Mouse (Mus musculus) spleen, embryonic (tissue): Measurements from ENCODE around the gene Srebf2.

Experiments
- CTCF ChIA-PET: fragments of 350-600 bp; sonication (Branson Sonifier 250); formaldehyde crosslinking; loops from one replicate; lab custom pipeline; 2022; lab: Charles Lee

Srebf2 gene

GRCm38 (mm10) chr15:82177743-82178290 lies 30.8 kb downstream of the Srebf2 start:
- CTCF ChIA-PET = no interaction called here

GRCm38 (mm10) chr15:82181131-82181530 lies 34.1 kb downstream of the Srebf2 start:
- CTCF ChIA-PET = no interaction called here

- CTCF ChIA-PET = interaction anchor here (0.9 kb wide), 1 partner anchor 9 kb away, joined by 3 read pairs; no protein-coding TSS in a partner anchor
These were observed 35.3 kb downstream of the Srebf2 start for GRCm38 (mm10) chr15:82182311-82182710.

- CTCF ChIA-PET = interaction anchor here (0.6 kb wide), 1 partner anchor 9 kb away, joined by 3 read pairs; no protein-coding TSS in a partner anchor
These were observed 36.6 kb downstream of the Srebf2 start for GRCm38 (mm10) chr15:82183596-82183995.

- CTCF ChIA-PET = no interaction called here
These were observed 37.2 kb downstream of the Srebf2 start for GRCm38 (mm10) chr15:82184183-82184582.

DNA sequence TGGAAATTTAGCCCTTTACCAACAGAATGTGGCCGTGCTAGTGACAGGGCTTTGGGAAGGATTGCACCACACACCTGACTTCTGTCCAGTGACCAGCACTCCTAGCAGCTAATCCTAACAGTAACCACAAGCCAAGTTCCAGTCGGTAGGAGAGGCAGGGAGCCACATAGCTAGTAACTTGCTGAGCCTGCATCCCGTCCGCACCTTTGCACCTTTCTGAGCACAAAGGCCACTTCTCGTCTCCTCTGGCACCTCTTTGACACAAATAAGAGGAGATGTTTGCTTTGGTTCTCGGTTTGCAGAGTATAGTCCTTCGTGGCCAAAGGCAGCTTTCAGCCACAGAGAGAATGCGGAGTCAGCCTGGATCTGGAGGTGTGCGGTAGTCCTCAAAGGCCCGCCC lies 37.7 kb downstream of the Srebf2 start:
- CTCF ChIA-PET = no interaction called here

- CTCF ChIA-PET = interaction anchor here (0.7 kb wide), 1 partner anchor 66 kb away, joined by 7 read pairs; no protein-coding TSS in a partner anchor
These were observed 38.2 kb downstream of the Srebf2 start for GRCm38 (mm10) chr15:82185062-82185783.

- CTCF ChIA-PET = interaction anchor here (0.7 kb wide), 1 partner anchor 1626 kb away, joined by 8 read pairs; no protein-coding TSS in a partner anchor
These were observed 39.1 kb downstream of the Srebf2 start for GRCm38 (mm10) chr15:82186131-82186530.

- CTCF ChIA-PET = no interaction called here
These were observed 40.0 kb downstream of the Srebf2 start for GRCm38 (mm10) chr15:82186931-82187330.

DNA sequence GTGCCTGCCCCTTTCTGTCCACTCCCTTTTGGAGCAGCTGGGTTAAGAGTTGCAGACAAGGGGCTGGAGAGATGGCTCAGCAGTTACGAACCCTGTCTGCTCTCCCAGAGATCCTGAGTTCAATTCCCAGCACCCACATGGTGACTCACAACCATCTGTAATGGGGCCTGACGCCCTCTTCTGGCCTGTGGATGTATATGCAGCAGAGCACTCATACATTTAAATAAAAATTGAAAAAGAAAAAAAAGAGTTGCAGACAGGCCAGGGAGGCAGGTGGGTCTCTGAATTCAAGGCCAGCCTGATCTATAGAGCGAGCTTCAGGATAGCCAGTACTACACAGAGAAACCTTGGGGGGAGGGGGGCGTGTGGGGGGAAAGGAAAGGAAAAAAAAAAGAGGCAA lies 40.4 kb downstream of the Srebf2 start:
- CTCF ChIA-PET = no interaction called here

GRCm38 (mm10) chr15:82187924-82188323 lies 40.9 kb downstream of the Srebf2 start:
- CTCF ChIA-PET = interaction anchor here (1.4 kb wide), 1 partner anchor 24 kb away, joined by 4 read pairs; no protein-coding TSS in a partner anchor

DNA sequence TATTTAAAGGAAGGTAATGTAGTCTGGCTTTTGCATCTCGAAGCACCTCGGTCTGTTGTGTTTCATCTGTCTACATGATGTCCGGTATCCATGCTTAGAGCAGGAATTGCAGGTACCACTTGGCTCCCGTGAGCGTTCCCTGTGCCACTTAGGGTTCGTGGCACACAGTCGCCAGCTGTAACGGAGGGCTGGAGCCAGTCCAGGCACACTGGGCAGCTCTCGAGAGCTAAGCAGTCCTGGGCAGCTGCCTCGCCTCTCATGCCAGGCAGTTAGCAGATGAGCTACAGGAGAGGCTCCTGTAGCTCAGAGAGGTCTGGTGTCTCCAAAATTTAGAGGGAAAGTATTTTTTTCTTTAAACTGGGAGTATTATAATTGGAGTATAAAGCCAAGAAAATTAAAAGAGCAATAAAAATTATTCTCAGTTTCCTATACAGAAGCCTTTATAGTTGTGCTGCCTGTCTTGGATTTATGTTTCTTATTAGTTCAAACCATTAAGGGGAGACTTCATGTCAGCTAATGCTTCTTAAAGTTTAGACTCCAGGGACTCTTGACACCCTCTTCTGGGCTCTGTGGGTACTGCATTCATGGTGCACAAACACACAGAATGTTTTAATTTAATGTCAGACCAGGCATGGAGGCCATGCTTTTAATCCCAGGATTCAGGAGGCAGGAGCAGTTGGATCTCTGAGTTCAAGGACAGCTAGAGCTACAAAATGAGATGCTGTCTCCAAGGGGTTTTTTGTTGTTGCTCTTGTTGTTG lies 41.7 kb downstream of the Srebf2 start:
- CTCF ChIA-PET = interaction anchor here (0.5 to 1.4 kb wide), 6 partner anchors 22 to 1070 kb away, joined by 3 to 5 read pairs (median 3); partner anchors contain the start of gene Shisa8

DNA sequence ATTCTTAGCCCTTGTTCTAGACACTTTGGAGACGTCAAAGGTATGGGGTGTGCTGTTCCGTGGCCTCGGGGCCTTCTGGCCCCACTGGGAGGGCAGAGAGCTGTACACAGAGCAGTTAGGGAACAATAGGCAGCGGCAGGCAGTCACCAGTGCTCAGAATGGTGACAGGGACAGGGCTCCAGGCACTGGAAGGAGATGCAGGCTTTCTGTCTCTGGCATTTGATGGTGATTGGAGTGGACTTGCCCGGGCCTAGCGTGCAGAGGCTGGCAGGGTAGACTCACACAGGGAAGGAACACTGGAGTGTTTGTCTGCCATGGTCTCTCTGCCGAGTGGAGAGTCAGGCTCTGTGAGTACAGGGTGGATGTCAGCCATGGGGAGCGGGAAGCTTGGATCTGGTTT lies 45.6 kb downstream of the Srebf2 start:
- CTCF ChIA-PET = interaction anchor here (0.6 kb wide), 1 partner anchor 9 kb away, joined by 3 read pairs; no protein-coding TSS in a partner anchor

- CTCF ChIA-PET = no interaction called here
These were observed 49.3 kb downstream of the Srebf2 start for GRCm38 (mm10) chr15:82196300-82196699.

DNA sequence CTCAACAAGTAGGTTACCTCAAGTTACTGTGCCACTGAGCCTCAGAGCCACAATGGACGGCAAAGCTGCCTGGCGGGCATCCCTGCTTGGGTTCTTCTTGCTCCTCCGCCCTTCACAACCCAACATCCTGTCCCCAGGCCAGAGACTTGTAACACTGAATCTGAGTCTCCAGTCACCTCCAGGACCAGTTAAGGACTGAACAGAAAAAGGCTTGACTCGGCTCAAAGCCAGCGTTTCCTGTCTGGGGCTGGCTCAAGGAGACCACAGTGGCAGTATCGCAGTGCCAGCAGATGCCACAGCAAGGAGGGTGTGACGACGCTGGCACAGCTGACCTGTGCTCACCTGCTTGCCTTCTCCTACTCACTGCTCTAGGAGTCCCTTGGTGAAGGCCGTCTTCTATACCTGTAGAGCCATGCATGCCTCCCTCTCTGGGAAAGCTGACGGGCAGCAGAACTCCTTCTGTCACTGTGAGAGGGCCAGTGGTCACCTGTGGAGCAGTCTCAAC lies 50.3 kb downstream of the Srebf2 start:
- CTCF ChIA-PET = interaction anchor here (0.6 kb wide), 2 partner anchors 24 to 26 kb away, joined by 3 to 5 read pairs; no protein-coding TSS in a partner anchor

DNA sequence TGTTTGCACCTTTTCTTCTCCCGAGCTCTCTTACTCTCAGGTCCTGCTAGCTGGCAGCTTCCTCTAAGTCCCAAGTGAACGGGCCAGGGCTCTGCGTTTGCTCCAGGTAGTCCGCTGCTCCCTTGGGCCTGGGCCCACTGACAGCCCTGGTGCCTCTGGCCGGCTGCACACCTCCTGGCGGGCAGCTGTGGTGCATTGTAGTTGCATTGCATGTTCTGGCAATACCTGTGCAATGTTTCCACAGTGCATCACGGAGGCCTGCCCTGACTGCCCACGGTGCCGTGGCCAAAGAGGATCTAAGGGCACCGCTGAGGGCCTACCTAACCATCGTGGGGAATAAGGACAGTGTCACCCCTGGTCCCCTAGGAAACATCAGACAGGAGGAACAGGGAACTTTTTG lies 51.0 kb downstream of the Srebf2 start:
- CTCF ChIA-PET = interaction anchor here (0.6 kb wide), 1 partner anchor 25 kb away, joined by 3 read pairs; no protein-coding TSS in a partner anchor

- CTCF ChIA-PET = no interaction called here
These were observed 51.4 kb downstream of the Srebf2 start for GRCm38 (mm10) chr15:82198342-82198741.

DNA sequence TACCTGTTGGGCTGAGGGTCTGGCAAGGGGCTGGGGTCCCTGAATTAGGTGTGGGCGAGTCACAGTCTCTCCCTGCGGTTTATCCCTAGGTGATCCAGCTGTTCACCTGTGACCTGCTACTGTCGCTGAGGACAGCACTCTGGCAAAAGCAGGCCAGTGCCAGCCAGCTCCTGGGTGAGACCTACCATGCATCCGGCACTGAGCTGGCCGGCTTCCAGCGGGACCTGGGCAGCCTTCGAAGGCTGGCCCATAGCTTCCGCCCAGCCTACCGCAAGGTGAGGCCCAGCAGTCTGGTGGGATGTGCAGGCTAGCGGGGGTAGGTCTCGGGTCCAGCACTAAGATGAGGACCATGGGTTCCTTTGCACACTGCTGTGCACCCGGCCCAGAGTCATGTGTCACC lies 52.6 kb downstream of the Srebf2 start:
- CTCF ChIA-PET = interaction anchor here (0.8 kb wide), 1 partner anchor 960 kb away, joined by 3 read pairs; no protein-coding TSS in a partner anchor

DNA sequence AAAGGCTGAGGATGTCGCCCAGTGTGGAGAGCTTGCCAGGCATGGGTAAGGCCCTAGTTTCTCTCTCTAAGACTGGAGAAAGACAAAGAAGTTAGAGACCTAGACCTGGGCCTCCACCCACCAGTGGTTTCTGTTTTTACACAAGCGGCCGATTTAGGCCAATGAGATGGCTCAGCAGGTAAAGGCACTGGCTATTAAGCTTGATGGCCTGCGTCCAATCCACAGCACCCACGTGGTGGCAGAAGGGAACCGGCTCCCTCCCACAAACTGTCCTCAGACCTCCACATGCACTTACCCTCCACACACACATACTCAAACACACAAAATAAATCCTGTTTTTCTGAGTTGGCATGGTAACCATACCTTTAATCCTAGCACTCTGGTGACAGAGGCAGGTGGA lies 55.1 kb downstream of the Srebf2 start:
- CTCF ChIA-PET = interaction anchor here (0.6 kb wide), 1 partner anchor 18 kb away, joined by 3 read pairs; no protein-coding TSS in a partner anchor

DNA sequence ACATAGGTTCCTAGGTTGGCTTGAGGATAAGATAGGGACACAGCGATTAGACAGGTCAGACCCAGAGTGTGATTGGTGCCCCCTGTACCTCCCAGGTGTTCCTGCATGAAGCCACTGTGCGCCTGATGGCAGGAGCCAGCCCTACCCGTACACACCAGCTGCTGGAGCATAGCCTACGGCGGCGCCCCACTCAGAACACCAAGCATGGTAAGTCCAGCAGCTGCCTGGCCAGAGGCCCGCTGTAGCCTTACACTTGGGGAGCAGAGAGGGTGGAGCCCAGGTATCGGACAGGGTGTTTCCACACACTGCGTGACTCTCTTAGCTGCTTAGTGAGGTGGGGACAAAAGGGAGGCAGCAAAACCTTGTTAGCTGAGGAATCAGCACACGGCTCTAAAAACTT lies 56.1 kb downstream of the Srebf2 start:
- CTCF ChIA-PET = no interaction called here

GRCm38 (mm10) chr15:82203611-82204351 lies 56.8 kb downstream of the Srebf2 start:
- CTCF ChIA-PET = interaction anchor here (0.6 kb wide), 1 partner anchor 20 kb away, joined by 5 read pairs; the partner anchor contains the start of gene Tnfrsf13c
